Mouse (Mus musculus): ENCODE measurements around the gene Acvr2a.
A peak's percentile ranks its signal among the peaks of the same experiment; 100 is the strongest.
"Not testable (repeated sequence)": the region's sequence is repeated elsewhere in the genome, so short reads cannot be mapped to it uniquely, and the experiment has no call there.

The Acvr2a gene

DNA sequence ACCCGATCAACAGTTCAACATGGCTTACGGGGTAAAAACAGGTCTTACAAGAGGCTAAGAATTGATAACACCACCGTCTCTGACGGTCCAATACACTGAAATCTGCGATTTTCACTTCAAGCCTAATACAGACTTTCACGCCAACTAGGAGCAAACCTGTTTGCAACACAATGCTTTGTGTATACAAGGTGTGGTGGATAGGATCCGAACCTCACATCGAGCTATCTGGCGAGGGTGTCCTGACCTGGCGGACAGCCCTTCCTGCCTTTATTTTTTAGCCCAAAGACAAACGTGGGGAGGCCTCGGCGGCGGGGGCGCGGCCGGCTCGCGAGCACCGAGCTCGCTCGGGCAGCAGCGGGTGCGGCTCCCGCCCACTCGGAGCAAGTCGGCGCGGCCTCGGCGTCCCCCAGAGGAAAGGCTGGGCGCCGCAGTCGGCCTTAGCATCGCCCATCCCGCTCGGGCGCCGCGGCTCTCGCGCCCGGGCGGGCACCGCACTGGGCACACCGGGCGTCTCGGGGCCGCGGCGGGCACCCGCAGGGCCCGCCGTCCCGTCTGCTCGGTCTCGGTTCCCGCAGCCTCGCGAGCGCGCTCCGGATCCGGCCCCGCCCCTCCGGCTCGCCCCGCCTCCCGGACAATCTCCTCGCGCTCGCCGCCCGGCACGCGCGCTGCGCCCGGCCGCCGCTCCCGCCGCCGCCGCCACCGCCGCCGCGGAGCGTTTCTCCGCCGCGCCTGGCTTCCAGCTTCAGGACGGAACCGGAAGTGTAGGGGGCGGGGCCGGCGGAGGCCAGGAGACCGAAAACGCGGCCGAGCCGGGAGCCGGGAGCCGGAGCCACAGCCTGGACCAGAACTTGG, at the start of gene Acvr2a:
Acvr2a (plus strand) TSS at position 739 of the 852 bp plus-strand sequence.
- peak; percentile 97 for DNase-seq

DNA sequence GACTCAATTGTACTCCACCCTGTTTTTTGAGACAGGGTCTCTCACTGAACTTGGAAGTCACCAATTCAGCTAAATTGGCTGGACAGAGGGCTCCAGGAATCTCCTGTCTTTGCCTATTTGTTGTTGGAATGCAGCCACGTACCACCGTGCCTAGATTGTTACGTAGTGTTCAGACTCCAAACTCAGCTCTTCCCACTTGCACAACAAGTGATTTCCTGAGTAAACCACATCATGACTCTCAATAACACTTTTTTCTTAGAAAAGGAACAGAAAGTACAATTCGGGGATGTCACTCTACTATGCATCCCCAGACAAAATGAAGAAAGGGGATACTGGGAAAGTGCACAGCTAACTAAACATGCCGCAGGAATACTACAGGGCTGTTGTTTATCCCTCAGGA, 47.4 kb upstream of the Acvr2a start:
- DNase-seq: no peak

DNA sequence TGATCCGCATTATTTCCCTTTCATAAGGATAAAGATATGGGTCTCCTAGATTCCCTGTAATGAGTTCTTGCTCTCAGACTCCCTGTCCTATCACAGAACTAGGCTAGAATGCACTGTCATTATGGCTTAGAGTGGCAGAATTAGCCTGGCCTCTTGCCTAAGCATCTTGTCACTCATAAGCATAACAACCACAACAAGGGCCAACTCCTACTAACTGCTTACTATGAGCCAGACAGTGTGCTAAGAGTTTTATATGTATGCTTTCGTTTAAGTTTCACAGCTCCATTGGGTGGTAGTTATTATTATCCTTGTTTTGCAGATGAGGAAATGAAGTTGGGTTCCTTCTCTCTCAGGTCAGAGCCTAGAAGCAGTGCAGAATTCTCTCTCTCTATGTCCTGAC, 46.1 kb upstream of the Acvr2a start:
- DNase-seq: no peak

DNA sequence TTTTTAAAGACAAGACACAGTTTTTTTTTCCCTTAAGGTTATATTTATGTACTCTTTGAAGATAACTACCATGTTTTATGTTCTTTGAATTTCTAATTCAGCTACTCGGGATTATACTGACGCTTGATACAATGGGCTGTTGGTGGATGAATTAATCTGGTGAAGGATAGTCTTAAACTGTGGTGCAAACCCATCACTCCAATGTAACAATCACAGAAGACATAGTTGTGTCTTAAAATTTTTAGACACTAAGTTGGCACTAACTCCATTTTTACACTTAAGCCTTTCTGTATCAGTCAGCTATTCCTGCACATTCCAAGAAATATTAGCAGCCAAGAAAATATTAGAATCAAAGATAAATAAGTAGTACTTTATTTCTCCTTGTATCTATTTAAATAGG, 45.7 kb upstream of the Acvr2a start:
- DNase-seq: no peak

DNA sequence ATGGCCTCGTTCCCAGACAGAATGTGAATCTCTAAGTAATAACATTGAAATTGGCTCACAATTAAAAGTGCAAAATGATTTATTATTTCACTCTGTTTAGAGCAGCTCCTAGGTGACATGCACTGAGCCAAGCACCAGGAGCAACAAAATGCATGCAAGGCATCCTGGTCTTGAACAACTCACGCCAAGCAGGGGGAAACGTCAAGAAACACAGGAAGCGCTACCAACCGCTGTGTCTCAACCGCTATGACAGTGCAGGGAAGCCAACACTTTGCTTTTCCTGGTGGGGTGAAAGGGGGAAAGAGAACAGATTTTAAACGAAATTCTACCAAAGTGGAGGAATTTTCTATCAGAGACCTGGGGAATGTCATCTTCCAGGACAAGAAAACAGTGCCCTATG, 43.8 kb upstream of the Acvr2a start:
- DNase-seq: no peak

DNA sequence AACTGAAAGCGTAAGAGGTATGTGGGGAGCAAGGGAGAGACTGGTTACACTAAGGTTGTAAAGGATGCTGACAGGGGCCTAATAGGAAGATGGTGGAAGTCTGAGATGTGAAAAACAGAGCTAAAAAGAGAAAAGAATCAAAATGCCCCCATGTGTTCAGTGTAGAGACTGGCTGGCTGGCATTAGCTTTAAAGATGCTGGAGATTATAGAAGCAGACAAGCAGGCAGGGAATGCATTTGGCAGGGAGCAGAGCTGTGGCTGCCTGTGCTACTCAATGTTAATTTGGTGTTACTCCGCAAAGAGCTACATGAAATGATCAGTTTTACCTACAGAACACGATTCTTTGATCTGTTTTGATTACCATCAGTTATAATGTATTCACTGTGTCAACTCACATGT, 43.3 kb upstream of the Acvr2a start:
- no peak for DNase-seq

DNA sequence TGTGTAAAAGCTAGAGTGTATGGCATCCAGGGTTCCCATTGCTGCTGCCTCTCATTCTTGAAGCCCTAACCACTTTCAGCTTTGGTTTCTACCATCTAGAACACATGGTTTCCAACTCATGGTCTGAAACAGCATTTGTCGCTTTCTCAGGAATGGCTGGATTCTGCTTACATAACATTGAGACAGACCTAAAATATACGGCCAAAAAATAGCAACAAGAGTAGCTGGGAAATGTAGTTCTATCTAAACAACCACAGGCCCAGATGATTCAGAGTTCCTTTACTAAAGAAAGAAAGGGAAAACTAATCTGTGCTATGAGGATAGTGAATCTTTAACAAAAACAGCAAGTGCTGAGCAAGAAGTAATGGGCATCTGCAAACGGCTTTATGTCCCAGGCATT, 38.6 kb upstream of the Acvr2a start:
- no peak for DNase-seq

DNA sequence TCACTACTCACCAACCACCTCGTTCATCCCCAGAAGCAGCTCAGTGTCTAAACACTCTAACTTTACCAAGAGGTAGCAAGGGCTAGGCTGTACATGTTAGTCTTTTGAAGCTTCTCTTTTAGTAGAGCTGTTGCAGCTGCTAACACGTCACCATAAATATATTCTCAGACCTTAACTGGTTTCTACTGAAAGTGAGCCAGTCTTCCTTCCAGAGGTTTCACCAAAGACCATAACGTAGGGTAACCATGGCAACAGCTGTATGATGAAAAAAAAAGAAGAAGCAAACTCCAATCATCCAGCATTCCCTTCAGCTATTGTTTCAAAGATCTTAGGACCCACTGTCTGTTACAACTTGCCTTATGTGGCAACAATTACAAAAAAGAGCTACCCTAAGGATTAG, 25.0 kb upstream of the Acvr2a start:
- DNase-seq: no peak

DNA sequence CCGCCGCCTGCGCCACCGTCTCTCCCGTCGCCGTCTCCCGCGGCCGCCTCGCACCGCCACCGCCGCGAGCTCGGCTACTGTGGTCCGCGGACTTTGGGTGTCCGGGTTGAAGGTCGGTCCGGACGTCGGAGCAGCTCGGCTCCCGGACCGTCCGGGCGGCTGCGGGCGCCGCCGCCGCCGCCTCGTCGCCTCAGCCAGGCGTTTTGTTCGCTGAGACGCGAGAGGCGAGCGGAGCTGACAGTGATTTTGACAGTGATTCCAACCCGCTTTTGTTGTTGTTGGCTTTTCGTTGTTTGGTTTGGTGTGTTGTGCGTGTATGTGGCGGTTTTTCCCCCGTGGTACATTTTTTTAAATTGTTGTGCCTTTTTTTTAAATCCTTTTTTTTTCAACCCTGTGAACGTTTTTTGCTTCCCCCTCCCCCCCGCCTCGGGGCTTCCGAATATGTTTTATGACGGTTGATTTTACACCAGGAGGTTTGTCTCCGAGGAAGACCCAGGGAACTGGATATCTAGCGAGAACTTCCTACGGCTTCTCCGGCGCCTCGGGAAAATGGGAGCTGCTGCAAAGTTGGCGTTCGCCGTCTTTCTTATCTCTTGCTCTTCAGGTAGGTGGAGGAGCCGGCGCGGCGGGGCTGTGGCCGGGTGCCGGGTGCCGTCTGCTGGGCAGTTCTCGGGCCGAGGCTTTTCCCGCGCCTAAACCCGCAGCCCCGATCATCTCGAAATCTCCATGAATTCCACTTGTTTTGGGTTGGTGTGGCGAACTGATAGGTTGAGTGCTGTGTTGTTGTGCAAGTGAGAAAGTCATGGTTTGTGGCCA, 522 bp downstream of the Acvr2a start:
- DNase-seq: peak; percentile 60

DNA sequence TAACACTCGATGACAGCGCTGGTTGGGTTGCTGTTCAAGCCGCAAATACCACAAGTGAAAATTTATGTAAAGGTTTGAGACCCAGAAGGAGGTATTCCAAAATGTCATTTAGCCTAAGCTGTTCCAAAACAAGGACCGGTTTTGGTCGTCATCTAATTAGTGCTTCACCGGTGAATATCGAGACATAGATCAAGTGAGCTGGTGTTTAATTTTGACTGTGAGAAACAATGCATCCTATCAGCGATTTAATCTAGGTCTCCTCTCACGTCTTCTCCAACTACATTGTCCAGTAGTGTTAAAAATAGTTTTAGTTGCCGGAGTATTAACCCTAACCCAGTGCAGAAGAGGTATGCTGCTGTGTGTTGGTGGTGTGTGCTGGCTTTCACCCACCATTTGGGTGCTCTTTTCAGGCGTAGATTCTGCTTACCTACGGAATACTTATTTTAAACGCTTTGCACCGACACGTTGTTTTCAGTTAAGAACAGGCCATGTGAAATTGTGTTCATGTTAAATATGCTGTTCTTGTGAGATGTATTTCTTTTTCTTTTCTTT, 1.2 kb downstream of the Acvr2a start:
- no peak for DNase-seq

DNA sequence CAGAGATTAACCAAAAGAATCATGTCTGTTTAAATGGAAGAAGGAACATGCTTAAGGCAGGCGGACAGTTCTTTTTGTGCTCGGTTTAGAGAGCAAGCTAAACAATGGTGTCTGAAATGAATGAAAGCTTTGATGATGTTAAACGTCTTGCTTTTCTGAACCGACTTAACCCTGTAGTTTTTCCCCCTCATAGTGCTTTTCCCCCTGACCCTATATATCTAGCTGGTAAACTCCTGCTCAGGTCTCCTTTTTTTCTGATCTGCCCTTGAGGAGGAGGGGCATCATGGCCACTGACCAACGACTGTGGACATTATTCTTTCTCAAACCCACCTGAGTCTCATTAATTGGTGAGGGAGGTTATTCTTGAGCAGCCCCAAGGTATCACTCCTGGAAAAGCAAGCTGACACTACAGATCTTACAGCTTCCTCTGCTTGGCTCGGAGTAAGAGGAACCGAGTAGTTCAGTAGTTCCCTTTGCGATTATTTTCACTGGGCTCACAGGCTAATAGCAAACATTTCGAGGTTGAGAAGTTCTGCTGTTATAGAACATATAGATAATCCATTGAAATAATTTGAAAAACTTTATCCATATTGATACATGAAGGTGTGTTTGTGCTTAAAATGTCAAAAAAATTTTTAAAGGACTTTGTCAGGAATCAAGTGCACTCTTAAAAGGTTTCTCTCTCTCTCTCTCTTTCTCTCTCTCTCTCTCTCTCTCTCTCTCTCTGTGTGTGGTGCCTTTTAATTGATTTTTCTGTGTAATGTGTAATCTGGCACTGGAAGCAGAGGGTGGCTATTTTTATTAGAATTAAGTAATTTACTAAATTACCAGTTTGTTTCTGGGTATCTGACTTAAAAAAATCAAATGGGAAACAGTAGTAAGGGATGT, 2.5 kb downstream of the Acvr2a start:
- no peak for DNase-seq

DNA sequence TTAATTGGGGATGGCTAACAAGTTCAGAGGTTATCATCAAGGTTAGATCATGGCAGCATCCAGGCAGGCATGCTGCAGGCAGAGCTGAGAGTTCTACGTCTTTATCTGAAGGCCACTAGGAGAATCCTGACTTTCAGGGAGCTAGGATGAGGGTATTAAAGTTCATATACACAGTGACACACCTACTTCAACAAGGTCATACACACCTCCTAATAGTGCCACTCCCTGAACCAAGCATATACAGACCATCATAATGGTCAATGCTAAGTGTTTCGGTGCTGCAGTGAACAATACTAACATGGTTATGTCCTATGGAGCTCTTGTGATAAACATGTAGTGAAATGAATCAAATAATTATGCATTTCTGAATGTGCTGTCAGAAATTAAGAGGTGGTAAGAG, 12.0 kb downstream of the Acvr2a start:
- DNase-seq: no peak

DNA sequence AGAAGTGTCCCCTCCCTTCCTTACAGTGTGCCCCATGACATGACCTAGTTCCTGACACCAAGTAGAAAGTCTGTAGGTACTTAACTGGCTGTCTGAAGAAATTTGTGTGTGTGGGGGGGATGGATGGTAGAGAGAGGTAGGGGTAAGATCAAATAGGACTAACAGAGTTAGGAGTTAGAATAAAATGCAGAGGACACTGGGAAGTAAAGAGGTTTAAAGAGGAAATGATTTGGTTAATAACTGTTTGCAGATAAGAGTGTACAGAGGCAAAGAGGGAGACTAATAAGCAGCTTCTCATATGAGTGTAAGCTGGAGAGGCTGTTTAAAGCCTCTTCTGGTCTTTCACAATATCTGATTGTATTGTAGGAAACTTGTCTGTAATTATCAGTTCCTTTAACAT, 12.5 kb downstream of the Acvr2a start:
- no peak for DNase-seq

DNA sequence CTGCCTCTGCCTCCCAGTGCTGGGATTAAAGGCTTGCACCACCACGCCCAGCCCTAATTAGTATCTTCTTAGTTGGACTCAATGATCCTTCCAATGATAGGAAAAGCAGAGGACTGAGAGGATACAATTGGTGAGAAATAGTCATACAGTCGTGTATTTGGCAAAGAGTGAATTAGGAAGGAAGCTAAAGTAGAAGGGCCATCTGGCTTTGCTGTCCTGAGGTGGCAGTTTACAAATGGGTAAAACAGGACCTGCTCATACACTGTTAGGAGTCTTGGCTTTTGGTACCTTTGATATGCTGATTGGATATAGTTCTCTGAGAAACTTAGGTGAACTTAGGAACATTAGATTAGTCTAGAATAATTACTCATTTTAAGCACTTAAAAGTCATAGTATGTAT, 16.6 kb downstream of the Acvr2a start:
- DNase-seq: no peak

DNA sequence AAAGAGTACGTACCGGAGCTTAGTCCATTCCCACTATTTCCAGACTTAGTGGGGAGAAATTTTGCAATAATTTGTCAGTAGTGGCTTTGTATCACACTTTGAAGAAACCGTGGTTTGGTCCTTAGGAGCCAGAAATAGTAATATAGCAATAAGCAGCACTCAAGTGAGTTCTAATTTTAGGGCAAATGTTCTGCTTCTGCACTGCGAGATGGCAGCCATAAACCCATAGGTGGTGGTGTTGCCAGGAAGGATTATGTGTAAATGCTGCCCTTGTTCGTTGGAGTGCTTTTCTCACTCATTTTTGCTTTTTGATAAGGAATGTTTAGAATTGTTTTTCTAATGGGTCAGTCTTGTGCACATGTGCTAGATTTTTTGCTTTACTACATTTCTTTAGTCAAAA, 18.4 kb downstream of the Acvr2a start:
- no peak for DNase-seq

DNA sequence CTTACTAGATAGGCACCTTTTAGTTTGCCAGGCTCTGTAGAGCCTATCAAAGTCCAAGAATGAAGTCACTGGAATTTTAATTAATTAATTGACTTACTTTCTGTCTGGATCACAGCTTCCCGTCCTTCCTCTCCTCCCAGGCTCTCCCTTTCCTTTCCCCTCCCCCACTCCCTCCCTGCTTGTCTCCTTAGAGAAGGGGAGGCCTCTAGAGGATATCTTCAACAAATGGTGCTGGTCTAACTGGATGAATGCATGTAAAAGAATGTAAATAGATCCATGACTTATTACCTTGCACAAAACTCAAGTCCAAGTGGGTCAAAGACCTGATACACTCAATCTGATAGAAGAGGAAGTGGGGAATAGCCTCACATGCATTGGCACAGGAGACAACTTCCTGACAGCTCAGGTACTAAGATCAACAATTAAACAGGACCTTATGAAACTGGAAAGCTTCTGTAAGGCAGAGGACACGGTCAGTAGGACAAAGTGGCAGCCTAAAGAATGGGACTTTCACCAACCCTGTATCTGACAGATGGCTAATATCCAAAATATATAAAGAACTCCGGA, 20.1 kb downstream of the Acvr2a start:
- peak; percentile 30 for DNase-seq

DNA sequence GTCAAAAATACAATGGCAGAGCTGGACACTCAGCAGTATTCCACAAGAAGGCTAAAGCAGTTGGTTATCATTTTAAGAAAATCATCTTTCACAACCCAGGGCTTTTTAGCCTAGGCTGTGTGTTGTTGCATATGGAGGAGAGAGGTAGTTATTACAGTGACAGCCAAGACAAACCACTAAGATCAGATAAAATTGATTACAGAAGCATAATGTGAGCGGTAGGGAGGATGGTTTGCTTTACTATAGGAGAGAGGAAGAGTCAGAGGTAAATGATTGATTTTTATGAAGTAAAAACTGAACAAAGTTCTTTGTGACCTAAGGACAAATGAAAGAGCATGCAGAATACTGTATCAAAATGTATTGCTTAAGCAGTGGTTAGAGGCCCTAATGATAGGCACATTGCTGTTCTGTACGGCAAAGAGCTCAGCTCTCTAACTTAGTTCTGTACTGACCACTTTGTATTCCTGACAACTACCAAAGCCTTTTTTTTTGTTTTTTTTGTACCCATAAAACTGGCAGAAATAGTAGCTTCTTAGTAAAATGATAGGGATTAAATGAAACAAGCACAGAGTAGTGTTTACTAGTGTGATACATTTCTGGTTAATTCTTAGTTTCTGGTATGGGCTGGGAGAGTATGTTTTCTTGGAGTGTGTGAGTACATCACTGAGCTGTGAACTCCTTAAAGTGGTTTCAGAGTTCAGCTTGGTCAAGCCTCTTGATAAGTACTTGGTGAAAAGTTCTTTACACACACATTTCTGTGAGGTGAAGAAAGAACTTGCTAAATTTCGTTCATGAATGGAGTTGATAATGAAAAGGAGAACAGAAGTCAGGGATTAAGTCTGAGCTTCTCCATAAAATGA, 27.9 kb downstream of the Acvr2a start:
- no peak for DNase-seq

DNA sequence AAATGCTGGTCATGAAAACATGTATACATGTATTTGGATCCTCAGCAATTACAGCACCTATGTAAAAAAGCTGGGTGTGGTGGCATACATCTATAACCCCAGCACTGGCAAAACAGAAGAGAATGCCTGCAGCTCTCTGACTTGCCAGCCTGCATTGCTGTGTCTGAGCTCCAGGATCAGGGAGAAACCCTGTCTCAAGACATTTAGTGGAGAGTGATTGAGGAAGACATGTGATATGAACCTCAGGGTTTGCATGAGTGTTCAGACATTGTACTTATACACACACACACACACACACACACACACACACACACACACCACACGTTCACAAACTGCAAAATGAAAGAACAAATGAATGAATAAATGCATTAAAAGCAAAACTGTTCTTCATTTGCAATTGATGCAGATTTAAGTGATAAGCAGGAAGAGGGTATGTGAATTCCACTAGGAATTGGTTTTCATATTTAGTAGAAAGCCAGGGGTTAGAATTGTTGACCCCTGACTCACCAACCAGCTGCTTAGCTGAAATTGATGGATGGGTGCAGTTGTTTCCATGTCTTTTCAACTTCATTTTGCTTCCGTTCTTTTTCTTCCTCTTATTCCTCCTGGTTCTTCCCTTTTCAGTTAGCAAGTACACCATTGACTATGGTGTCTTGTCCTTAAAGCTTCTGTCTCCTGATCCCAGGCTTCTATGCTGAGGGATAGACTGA, 32.9 kb downstream of the Acvr2a start:
- DNase-seq: peak; percentile 37

DNA sequence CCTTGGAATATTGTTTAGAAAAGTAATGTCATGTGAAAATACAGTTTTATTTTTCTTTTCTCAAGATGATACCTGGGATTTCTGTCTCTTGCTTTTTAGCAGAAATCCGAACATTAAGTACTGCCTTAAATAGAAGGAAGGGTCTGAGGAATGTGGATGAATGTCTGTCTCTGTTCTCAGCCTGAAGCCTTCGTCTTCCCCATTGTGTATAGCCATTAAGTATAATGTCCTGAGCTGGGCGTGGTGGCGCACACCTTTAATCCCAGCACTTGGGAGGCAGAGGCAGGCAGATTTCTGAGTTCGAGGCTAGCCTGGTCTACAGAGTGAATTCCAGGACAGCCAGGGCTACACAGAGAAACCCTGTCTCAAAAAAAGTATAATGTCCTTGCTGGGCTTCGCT, 51.7 kb downstream of the Acvr2a start:
- DNase-seq: not testable (repeated sequence)

DNA sequence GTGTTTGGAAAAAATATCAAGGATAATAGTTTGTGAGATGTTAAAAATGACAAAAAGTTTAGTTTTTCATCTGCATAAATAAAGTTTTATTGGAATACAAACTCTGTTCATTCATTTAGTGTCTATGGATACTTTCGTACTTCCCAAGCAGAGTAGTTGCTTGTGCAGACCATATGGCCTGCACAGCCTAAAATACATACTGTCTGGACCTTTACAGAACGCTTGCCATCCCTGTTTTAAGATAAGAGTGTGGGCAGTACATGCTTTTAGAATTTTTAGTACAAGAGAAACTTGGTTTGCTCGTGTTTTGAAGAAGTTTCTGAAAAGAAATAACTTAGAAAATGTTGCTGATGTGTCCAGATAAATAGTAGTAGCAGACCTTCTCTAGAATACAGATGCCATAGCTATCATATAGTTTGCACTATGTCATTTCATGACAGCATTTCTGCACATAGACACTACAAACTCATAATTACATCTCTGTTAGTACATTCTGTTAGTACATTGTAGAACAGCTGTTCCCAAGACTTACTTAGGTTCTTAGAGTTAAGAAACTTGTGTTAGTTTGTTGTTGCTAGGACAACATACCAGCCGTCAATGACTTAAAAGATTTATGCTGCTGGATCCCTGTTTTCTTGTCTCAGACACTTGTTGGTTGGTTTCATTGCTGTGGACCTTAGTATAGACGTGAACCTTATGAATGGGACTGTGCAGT, 54.4 kb downstream of the Acvr2a start:
- DNase-seq: no peak

Measured in kidney, postnatal 10 days (tissue).